Mouse (Mus musculus) monocyte, adult 5-6 weeks (primary cell): Measurements from ENCODE around the gene Mbd6. TPM values are rescaled to one million over a fixed set of nuclear protein-coding genes. Genes with fewer than 3 reads are reported as not detected.

Experiments used
- ATAC-seq: fragments of 153-309, 156-312 bp; replicated peaks from 2 replicates; pipeline ENCODE4 v1.8.0; 2017; ENCODE audit warnings: mild to moderate bottlenecking; ENCODE audit not compliant: low TSS enrichment, insufficient number of reproducible peaks, severe bottlenecking, poor library complexity, low FRiP score
- total RNA-seq: library from RNA; stranded (forward); fragments of 200-1000, 200-491, 200-594 nt; gene quantifications from 3 replicates; pipeline ENCODE4 v1.2.3, GENCODE M21; 2017

Gene Mbd6
- total RNA-seq, 1 experiment from 2014 or later: 4.2 TPM

DNA sequence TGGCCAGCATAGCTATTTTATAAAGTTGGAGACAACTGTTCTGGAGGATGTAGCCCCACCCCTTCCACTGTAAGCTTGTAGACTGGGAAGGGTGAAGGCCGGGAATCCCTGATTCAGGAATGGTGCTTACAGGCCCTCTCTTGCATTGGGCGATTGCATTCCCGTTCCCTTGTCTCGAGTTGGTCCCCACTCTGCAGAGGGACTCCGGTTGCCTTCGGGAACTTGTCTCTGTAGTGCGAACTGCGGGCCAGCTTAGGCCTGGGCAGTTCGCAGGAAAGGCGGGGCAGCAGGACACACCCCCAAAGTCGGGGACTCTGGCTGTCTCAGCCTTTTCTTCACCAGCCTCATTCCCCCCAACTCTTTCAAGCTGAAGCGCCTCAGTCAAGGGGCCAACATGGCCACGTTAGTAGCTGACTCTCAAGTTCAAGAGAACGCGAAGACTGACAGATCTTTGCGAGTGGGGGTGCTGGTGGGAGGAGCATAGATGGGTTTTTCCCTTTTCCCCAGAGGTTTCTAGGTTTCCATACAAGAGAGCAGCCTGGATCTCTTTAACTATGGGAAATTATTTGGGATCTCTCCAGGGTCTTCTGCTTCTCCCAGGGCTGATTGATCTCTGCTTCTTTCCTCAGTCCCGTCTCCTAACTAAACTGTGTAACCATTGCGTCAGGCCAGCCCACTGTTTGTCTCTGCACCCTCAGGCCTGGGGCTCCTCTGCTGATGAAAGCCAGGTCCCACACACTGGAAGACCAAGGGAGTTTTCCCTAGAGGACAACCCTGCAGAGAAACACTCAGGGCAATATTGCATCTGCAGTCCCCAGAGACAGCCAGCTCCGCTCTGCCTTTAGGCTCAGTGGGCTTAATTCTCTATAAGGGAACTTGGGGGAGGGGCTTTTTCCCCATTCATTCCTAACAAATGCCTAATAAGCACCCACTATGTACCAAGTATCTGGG is 2.4 kb upstream of the Mbd6 start:
- ATAC-seq: no peak; the same call in 1 of the 2 replicates

DNA sequence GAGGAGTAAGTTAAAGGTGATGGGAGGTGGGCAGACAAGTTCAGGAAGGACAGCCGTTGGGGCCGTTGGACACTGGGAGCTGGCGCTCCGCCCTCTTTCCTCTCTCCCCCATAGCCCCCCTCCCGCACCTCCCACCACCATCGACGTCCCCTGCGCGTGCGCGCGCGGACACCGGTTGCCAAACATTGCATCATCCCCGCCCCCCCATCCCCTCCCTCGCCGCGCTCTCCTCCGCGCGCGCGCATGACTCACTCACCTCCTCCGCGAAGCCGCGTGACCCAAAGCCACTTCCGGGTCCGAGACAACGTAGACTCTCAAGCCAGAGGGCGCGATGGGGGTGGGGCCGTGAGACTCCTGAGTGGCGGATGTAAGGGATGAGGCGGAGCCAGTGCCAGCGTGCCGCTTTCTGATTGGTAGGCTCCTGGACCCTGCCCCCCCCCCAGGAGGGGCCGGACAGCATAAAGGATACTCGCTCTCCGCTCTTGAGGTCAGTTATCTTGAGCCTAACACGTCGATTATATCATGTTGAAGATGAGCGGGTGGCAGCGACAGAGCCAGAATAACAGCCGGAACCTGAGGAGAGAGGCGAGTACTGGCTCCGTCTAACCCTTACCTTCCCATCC is 1.6 kb upstream of the Mbd6 start:
- ATAC-seq: peak; percentile 79

DNA sequence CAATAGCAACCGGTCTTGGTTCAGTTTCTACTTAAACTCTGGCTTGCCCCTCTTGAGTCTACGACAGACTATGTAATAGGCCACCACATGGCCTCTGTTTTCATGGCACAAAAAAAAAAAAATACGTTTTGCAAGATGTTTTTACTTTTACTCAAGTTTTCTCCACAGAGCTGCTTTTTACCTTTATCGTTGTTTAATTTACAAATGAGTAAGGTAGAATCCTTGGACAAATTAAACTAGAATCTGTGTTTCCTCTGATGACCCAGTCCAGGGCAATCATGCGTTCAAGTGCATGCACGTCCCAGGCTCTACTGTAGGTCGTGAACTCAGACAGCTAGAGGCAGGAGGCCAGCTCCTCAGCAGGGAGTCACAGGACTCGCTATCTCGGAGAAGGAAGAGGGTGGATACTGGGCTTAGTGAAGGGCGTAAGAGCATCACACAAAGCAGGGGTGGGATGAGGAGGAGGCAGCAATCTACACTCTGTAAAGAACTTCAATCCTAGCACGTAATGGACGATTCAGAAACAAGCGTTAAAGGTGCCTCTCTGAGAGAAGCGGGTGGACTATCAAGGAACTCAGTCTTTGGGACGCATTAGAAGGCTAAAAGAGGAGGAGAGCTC is 864 bp upstream of the Mbd6 start:
- ATAC-seq: peak; percentile 6; the same call in 1 of the 2 replicates

DNA sequence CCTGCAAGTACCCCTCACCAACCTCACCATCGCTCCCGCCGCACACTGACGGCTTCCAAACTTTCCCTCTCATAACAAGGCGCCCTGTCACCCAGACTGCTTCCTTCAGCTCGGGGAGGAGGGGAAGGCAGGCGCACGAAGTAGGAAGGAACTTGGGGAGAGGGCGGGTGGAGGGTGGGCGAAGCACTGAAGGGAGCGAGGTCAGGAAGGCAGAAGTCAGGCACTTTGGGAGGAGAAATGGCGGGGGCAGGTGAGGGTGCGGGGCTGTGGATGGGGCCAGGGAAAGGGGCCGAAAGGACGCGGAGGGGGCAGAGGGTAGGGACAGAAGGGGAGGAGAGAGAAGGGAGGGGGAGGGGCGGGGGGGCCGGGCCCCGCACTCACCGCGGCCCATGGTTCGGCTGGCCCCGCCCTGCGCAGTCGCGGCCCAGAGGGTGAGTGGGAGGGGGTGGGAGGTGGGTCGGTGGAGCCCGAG is 454 bp downstream of the Mbd6 start:
- no peak for ATAC-seq

DNA sequence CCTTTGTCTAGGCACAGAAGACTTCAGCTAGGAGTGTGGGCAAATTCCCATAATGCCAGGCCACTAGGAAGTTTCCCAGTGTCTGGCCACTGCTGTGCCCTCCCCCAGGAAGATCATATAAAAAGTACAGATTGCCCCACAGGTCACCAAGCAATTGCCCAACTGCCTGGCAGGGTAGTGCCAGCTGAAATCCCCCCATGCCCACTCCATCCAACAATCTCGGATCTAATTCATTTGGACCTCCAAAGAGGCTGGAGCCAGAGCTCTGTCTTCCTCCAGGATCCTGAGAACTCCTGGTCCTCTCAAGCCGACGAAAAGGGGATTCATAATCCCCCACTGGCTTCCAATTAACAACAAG is 903 bp downstream of the Mbd6 start:
- ATAC-seq: no peak

DNA sequence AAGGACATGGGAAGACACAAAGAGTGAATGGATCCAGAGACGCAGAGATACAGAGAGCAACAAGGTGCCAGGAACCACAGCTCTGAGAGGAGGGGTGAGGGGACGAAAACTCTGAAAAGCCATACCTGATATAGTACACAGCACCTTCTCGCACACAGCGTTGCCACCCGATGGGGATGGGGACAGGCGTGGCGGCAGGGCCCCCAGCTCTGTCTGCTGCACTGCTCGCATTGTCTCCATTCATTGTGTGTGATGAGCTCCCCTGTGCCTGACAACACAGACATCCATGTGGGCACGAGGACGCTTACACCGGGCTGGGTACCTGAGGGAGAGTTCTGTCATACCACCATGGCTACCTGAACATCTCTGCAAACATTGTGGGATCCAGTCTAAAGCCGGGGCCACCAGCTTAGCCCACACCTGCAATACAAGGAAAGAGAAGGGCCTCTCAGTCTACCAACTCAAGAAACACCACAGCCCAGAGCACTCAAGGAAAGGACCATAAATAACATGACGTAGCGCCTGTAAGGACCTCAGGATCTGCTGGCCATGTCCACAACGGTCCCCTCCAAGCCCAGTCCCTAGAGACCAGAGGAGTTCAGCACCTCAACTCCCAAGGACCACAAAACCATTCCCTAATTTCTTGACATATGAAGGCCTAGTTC is 1.4 kb downstream of the Mbd6 start:
- ATAC-seq: no peak

DNA sequence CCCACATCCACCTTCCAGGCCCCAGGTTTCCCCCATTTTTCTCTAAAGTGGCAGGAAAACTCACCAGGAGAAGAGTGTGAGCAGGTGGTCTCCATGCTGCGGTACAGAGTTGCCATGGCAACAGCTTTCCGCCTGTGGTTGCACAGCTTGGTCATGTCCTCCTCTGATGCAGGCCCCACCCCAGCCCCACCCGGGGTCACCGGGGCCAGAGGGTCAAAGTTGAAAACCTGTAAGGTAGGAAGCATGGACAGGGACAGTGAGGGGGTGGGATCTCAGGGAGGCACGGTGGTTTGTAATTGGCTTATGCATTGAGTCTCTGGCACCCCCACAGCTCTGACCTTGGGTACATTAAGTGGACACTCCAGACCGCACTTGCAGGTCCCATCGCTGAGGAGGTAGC is 2.1 kb downstream of the Mbd6 start:
- no peak for ATAC-seq

DNA sequence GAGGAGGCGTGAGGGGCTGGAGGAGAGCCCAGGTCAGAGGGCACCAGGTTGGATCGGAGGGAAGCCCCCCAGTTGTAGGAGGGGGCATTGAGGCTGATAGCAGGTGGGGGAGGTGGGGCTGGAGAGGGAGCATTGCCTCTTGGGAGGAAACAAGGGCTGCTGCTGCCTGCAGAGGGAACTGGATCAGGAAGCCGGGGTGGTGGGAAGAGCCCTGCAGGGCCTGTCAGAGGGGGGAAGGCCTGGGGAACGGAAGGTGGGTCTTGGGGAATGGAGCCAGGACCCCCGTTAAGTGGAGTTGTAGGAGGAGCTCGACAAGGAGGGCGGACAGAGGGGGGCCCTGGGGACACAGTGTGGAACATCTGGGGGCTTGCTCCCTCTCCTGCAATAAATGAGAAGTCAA is 2.6 kb downstream of the Mbd6 start:
- ATAC-seq: no peak

DNA sequence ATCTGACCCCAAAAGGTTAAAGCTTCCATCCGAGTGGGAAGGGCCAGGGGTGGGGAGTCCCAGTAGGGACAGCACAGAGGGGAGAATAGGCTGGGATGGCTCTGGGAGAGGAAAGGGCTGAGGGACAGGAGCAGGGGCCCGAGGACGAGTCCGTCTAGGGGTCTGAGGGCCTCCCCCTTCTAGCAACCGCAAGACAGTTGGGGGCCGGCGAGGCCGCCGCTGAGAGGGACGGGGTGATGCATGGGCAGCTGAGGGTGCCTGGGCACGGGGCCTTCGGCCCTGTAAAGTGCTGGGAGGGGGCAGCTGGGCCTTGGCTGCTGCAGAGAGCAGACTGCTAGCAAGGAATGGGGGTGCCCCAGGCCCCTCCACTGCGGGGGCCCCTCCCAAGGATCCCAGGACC is 3.2 kb downstream of the Mbd6 start:
- no peak for ATAC-seq

DNA sequence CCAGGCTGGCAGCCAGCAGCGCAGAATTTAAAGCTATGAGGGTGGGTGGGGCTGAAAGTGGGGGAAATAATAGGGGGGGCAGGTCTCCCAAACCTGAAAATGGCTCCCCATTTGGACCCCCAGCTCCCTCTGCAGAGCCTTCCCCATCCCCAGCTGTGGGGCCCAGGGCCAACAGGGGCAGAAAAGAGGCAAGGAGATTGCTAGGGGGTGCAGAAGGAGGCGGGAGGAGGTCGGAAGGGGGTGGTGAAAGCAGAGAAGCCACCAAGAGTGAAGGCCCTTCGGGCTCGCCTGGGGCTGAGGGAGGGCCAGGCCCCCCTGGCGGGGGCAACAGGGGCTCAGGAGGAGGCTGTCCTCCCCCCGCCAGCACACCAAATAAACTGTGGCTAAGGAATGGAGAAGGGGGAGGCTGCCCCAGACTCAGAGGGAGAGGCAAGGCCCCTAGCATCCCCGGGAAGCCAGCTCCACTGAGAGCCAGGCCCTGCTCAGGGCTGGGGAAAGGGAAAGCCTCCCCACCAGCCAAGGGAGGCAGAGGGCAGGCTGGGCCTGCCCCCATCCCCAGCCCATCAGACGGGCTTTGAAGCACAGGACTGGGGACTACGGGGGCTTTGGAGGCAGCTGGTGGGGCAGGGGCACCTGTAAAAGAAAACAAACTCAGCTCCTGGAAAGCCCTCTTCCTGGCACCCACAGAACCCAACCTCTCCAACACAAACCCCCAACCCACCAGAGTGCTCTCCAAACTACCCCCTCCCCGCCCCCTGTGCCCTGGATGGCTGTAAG is 3.9 kb downstream of the Mbd6 start:
- ATAC-seq: no peak

DNA sequence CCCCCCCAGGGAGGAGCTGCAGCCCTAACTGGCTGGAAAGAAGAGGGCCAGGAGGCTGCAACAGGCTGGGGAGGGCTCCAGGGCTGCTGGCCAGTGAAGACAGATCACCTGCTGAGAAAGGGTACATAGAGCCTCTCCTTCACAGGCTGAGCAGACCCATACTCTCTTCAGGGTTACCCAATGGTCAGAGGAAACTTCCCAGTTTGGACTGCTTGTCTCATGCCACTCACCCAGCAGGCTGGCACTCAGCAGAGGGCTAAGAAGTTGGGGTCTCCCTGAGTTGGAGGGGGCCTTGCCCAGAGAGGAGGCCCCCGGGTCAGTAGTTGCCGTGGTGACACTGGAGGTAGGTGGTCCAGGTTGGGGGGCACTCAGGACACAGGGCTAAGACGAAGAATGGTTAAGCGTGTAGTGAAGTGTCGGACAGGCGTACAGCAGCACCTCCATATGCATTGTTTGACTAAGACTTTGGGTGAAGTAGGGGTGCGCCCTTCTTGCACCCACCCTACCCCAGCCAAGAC is 4.7 kb downstream of the Mbd6 start:
- ATAC-seq: no peak

DNA sequence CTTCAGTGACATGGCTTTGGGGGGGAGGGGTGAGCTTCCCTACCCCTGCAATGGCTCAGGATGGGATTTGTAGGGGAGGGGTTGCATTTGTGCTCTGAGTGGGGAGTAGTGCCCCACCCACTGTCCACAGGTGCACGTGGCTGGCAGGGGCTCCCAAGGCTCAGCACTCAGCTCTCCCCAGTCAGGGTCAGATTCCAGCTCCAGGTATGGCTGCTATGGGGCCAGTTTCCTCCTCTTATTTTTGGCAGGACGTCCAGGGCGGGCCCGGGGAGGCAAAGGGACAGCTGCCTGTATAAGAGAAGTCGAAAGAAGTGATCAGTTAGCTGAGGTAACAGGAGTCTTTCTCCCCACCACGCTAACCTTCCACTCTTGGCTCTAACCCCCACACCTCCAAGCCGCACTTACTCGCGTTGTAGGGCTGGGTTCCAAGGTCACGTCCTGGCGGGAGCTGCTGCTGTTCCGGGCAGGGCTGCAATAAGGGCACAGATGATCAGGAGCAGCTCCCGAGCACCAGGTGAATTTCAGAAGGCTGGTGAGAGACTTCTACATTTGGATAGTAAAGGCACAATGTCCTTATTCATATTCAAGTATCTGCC is 6.1 kb downstream of the Mbd6 start:
- ATAC-seq: no peak

DNA sequence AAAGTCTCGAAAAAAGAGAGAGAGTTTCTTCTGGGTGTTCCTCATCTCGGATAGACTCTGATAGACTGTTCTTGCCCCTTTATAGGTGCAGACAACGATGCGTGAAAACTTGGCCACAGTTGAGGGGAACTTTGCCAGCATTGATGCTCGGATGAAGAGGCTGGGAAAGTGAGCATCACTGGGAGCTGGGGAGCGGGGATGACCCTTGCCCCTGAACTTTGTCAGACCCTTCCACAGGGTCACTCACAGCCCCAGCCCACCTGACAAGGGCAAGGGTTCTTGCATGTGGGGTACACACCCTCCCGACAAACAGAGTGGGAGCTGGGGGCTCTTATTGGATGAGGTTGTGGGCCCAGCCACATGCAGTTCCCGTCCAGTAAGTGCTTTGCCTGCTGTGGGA is 7.5 kb downstream of the Mbd6 start:
- ATAC-seq: no peak

DNA sequence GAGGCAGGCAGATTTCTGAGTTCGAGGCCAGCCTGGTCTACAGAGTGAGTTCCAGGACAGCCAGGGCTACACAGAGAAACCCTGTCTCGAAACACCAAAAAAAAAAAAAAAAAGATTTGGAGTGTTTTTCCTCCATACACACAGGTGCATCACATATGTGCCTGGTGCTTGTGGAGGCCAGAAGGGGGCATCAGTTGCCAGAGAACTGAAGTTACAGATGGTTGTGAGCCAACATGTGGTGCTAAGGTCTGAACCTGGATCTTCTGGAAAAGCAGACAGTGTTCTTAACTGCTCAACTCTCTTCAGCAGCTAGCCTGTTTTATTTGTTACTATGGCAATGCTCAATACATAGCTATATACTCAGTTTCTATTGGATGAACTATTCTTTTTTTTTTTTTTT is 9.1 kb downstream of the Mbd6 start:
- no peak for ATAC-seq

DNA sequence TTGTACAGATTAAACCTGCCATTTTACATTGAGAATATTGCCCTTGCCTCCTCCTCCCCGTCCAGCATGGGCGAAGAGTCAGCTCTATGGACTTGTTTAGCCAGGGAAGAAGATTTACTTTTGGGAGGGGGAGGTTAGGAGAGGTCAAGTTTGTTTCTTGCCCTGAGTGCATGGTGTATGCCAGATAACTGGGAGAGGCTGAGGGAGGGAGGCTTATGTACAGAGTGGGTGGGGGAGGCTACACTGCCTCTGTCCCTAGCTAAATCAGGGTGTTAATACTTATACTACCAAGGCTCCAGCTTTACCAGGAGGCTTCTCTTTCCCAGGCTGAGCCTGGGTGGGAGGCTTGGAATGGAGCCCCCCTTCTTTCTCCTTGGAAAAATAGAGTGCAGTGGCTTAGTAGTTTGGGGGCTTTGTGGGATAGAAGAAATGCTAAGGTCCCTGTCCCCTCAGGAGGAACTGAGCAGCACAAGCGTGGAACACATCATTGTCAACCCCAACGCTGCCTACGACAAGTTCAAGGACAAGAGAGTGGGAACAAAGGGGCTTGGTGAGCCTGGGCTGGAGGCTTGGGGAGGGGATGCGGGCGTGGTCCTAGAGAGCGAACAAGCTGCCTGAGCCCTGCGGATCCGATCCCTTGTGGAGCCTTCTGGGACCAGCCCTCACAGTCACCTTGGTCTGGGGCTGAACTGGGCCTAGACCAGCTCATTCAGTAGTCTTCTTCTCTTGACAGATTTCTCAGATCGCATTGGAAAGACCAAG is 14.4 kb downstream of the Mbd6 start:
- ATAC-seq: no peak

DNA sequence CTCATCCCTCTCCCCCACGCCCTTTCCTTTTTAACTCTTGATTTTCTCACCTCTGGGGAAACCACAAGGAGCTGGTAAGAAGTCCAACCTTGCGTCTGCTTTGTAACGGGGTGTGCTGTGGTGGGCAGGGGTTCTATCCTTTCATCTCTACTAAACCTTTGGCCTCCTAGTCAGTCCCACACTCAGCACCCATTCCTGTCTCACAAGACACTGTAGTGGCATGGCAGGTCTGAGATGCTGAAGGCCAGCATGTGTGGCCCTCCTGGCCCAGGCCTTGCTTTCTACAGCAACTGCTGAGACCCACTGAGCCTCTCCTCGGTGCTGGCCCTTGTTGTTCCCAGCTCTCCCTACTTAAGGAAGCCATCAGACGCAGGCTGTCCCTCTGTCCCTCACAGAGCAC is 16.4 kb downstream of the Mbd6 start:
- no peak for ATAC-seq

DNA sequence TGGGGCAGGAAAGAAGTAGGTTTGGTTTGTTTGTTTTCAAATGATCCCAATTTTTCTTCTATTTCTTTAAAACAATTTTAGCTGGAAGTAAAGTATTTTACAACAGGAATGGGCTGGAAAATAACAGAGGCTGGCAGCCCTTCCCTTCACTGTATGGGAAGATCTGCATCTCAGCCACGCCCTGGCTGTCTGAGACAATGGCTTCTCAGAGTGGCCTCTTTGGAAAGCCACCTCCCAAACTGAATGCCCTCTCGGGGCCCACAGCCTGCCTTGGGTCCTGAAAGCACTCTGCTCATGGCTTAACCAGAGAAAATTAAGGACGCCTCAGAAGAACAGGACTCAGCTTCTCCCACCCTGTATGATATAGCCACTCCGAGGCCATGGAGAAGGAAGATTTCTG is 18.9 kb downstream of the Mbd6 start:
- no peak for ATAC-seq
